Mouse (Mus musculus) left cerebral cortex, postnatal 10 days (tissue): ENCODE measurements around the gene Zfp248. TPM values are rescaled to one million over a fixed set of nuclear protein-coding genes. Genes with fewer than 3 reads are reported as not detected.

Experiments
- DNase-seq, 2 experiments: peaks; one replicate each; pipeline ENCODE4 v3.0.0; 2021 to 2022; ENCODE audit warnings: low spot score in 2 of 2, mixed read lengths in 1 of 2; ENCODE audit errors: extremely low spot score in 1 of 2
- intact Hi-C: fragments of 180-260 bp; cut with DNase I; formaldehyde crosslinking; loops from one replicate; pipeline ENCODE4 v1.15.1; 2025
- total RNA-seq, 2 experiments: library from RNA; stranded (reverse); gene quantifications; 2 replicates each; pipeline ENCODE4 v1.2.3; 2021

The Zfp248 gene
- 10 to 100 TPM; 18.2 TPM for total RNA-seq

- DNase-seq = peak; percentile 93 to 95
- intact Hi-C loops = no loop called here
These were observed at the start of gene Zfp248 for GRCm38 (mm10) chr6:118455042-118455631. Gene Zfp248 (minus strand): TSS chr6:118455528.

- intact Hi-C loops = no loop called here
- no peak for DNase-seq
These were observed 43.7 kb upstream of the Zfp248 start for GRCm38 (mm10) chr6:118499010-118499409.

GRCm38 (mm10) chr6:118482125-118482524, 26.8 kb upstream of the Zfp248 start:
- intact Hi-C loops = no loop called here
- DNase-seq = no peak

- intact Hi-C loops = no loop called here
- peak; percentile 79 to 90 for DNase-seq
These were observed 23.8 kb upstream of the Zfp248 start, which contains the start of gene Zfp9 for GRCm38 (mm10) chr6:118478957-118479708. Gene Zfp9 (minus strand): TSS chr6:118479320.

- DNase-seq = no peak
- intact Hi-C loops = no loop called here
These were observed 22.8 kb upstream of the Zfp248 start for GRCm38 (mm10) chr6:118477875-118478785.

GRCm38 (mm10) chr6:118462069-118462705, 6.9 kb upstream of the Zfp248 start:
- DNase-seq = no peak
- intact Hi-C loops = no loop called here

GRCm38 (mm10) chr6:118457726-118458125, 2.4 kb upstream of the Zfp248 start:
- intact Hi-C loops = no loop called here
- DNase-seq = no peak

GRCm38 (mm10) chr6:118454452-118454851, 876 bp downstream of the Zfp248 start:
- intact Hi-C loops = no loop called here
- DNase-seq = no peak

GRCm38 (mm10) chr6:118431502-118431901, 23.8 kb downstream of the Zfp248 start:
- intact Hi-C loops = no loop called here
- DNase-seq = no peak

GRCm38 (mm10) chr6:118426666-118427065, 28.7 kb downstream of the Zfp248 start:
- intact Hi-C loops = no loop called here
- no peak for DNase-seq

- intact Hi-C loops = no loop called here
These were observed 36.0 kb downstream of the Zfp248 start, which contains the start of gene Bms1 for GRCm38 (mm10) chr6:118419050-118419920. Gene Bms1 (minus strand): TSS chr6:118419474.

GRCm38 (mm10) chr6:118410428-118410827, 44.9 kb downstream of the Zfp248 start:
- intact Hi-C loops = no loop called here
- DNase-seq = no peak

More at GRCm38 (mm10) chr6:118419050-118419920, 36.0 kb downstream of the Zfp248 start, which contains the start of gene Bms1:
- peak; percentile 95 to 96 for DNase-seq

GRCm38 (mm10) chr6:118408510-118408909, 46.8 kb downstream of the Zfp248 start:
- intact Hi-C loops = loop anchor here (10.0 kb wide), 1 partner anchor 136 kb away; no protein-coding TSS in a partner anchor
- DNase-seq = no peak

GRCm38 (mm10) chr6:118406421-118406820, 48.9 kb downstream of the Zfp248 start:
- intact Hi-C loops = loop anchor here (10.0 kb wide), 1 partner anchor 138 kb away; no protein-coding TSS in a partner anchor
- DNase-seq = no peak

GRCm38 (mm10) chr6:118390746-118391145, 64.6 kb downstream of the Zfp248 start:
- no peak for DNase-seq
- intact Hi-C loops = no loop called here

GRCm38 (mm10) chr6:118385962-118386361, 69.4 kb downstream of the Zfp248 start:
- intact Hi-C loops = no loop called here
- no peak for DNase-seq

- DNase-seq = no peak
- intact Hi-C loops = no loop called here
These were observed 74.1 kb downstream of the Zfp248 start for GRCm38 (mm10) chr6:118381234-118381633.

GRCm38 (mm10) chr6:118380630-118381029, 74.7 kb downstream of the Zfp248 start:
- intact Hi-C loops = no loop called here
- no peak for DNase-seq
